Mouse (Mus musculus) neutrophil, adult 83 days (primary cell): ENCODE data around the gene Son. TPM values are rescaled to one million over a fixed set of nuclear protein-coding genes. Genes with fewer than 3 reads are reported as not detected.

Experiments used
- total RNA-seq, 2 experiments: library from RNA; stranded (reverse); gene quantifications; one replicate each; pipeline ENCODE4 v1.2.4; 2023

Gene Son
- 100 to 1,000 TPM; 286 to 311 TPM for total RNA-seq

GRCm38 (mm10) chr16:91647461-91648219 is at the start of gene Son:
Gene Son (plus strand): TSS chr16:91647506.

GRCm38 (mm10) chr16:91597672-91598010 is 49.7 kb upstream of the Son start, which contains the start of gene Tmem50b:
Gene Tmem50b (minus strand): TSS chr16:91597800.

GRCm38 (mm10) chr16:91618511-91619501 is 28.5 kb upstream of the Son start, which contains the start of gene Dnajc28:
Gene Dnajc28 (minus strand): TSS chr16:91619026.

GRCm38 (mm10) chr16:91646681-91647419 is 456 bp upstream of the Son start, which contains the start of gene Gart:
Gene Gart (minus strand): TSS chr16:91646952.

GRCm38 (mm10) chr16:91688619-91689334 is 41.5 kb downstream of the Son start, which contains the start of gene Donson:
Gene Donson (minus strand): TSS chr16:91688770.

GRCm38 (mm10) chr16:91728123-91729065 is 81.1 kb downstream of the Son start, which contains the start of gene Cryzl1:
Gene Cryzl1 (minus strand): TSS chr16:91728975.

Other genes starting within 250 kb of the Son start
- 10 to 100 TPM; 70.2 to 79.0 TPM for gene Il10rb, start 241.3 kb upstream of the Son start, total RNA-seq
- 10 to 100 TPM; 82.8 to 84.9 TPM for gene Ifnar1, start 162.3 kb upstream of the Son start, total RNA-seq
- gene Ifngr2, start 100.4 kb upstream of the Son start, total RNA-seq, result 10 to 100 TPM; 57.5 to 87.3 TPM
- gene Tmem50b, start 49.7 kb upstream of the Son start, total RNA-seq, result 10 to 100 TPM; 63.2 to 69.9 TPM
- 1 to 10 TPM; 1.6 to 1.8 TPM for gene Dnajc28, start 28.5 kb upstream of the Son start, total RNA-seq
- 10 to 100 TPM; 51.8 to 62.0 TPM for gene Gart, start 554 bp upstream of the Son start, total RNA-seq
- gene Donson, start 41.3 kb downstream of the Son start, total RNA-seq, result 10 to 100 TPM; 17.6 to 32.4 TPM
- gene Cryzl1, start 81.5 kb downstream of the Son start, total RNA-seq, result 10 to 100 TPM; 30.8 to 30.9 TPM
- 10 to 100 TPM; 14.4 to 20.7 TPM for gene Itsn1, start 81.8 kb downstream of the Son start, total RNA-seq